Mouse (Mus musculus): ENCODE results near the gene Rin2. TPM values are rescaled to one million over a fixed set of nuclear protein-coding genes. Genes with fewer than 3 reads are reported as not detected.

Rin2 gene
- polyA plus RNA-seq, 1 experiment from 2014 or later: 21.4 TPM

- WGBS: 82% methylated on average over 2 of the region's 2 CpGs
- H3K4me2 ChIP-seq (ENCODE audit: low read depth, low read length): no peak overlapping the region
Observed at GRCm38 (mm10) chr2:145680141-145680540, 5.1 kb downstream of the Rin2 start.

GRCm38 (mm10) chr2:145680762-145681161, 5.7 kb downstream of the Rin2 start:
- H3K4me1 ChIP-seq (ENCODE audit: control insufficient read depth, insufficient read depth, low read length): peaks cover 21% of the 10 kb centered on the region
- 70% methylated on average over 9 of the region's 9 CpGs for WGBS
- H3K36me3 ChIP-seq (ENCODE audit: control insufficient read depth, insufficient read depth): no peaks in the 10 kb centered on the region
- no peak overlapping the region for H3K9ac ChIP-seq (ENCODE audit: low read length)
- no peaks in the 10 kb centered on the region for H3K27me3 ChIP-seq (ENCODE audit: control insufficient read depth, insufficient read depth, low read length)
- ATAC-seq (replicated peaks; ENCODE audit: extremely low read depth, insufficient read depth, low FRiP score): no peak
- no peak overlapping the region for H3K4me3 ChIP-seq (ENCODE audit: low read length)
- H3K9me3 ChIP-seq (replicated peaks; ENCODE audit: control insufficient read depth, low read length): no peaks in the 10 kb centered on the region
- H3K4me2 ChIP-seq (ENCODE audit: low read depth, low read length): no peak overlapping the region
- peak overlapping the region; percentile 10; the same call in 1 of the 2 replicates for H3K27ac ChIP-seq (ENCODE audit: low read length)

More at GRCm38 (mm10) chr2:145680141-145680540, 5.1 kb downstream of the Rin2 start:
- ATAC-seq (replicated peaks; ENCODE audit: extremely low read depth, insufficient read depth, low FRiP score): no peak
- Histone ChIP-seq H3K27ac (ENCODE audit: low read length) (no peak overlapping the region), H3K4me3 (ENCODE audit: low read length) (no peak overlapping the region), H3K9ac (ENCODE audit: low read length) (no peak overlapping the region), H3K27me3 (ENCODE audit: control insufficient read depth, insufficient read depth, low read length) (no peaks in the 10 kb centered on the region), H3K36me3 (ENCODE audit: control insufficient read depth, insufficient read depth) (no peaks in the 10 kb centered on the region), H3K9me3 (replicated peaks; ENCODE audit: control insufficient read depth, low read length) (no peaks in the 10 kb centered on the region), H3K4me1 (ENCODE audit: control insufficient read depth, insufficient read depth, low read length) (peaks cover 21% of the 10 kb centered on the region)

GRCm38 (mm10) chr2:145681626-145682025, 6.6 kb downstream of the Rin2 start:
- no peak overlapping the region for H3K27ac ChIP-seq (ENCODE audit: low read length)

GRCm38 (mm10) chr2:145682924-145683323, 7.9 kb downstream of the Rin2 start:
- H3K36me3 ChIP-seq (ENCODE audit: control insufficient read depth, insufficient read depth): no peaks in the 10 kb centered on the region
- no peak for ATAC-seq (replicated peaks; ENCODE audit: extremely low read depth, insufficient read depth, low FRiP score)
- 33% methylated on average over 3 of the region's 3 CpGs for WGBS

More at GRCm38 (mm10) chr2:145681626-145682025, 6.6 kb downstream of the Rin2 start:
- no peak overlapping the region for H3K9ac ChIP-seq (ENCODE audit: low read length)
- H3K4me2 ChIP-seq (ENCODE audit: low read depth, low read length): no peak overlapping the region
- H3K27me3 ChIP-seq (ENCODE audit: control insufficient read depth, insufficient read depth, low read length): no peaks in the 10 kb centered on the region
- H3K4me3 ChIP-seq (ENCODE audit: low read length): no peak overlapping the region
- 75% methylated on average over 4 of the region's 4 CpGs for WGBS
- H3K9me3 ChIP-seq (replicated peaks; ENCODE audit: control insufficient read depth, low read length): no peaks in the 10 kb centered on the region
- peaks cover 14% of the 10 kb centered on the region for H3K4me1 ChIP-seq (ENCODE audit: control insufficient read depth, insufficient read depth, low read length)
- H3K36me3 ChIP-seq (ENCODE audit: control insufficient read depth, insufficient read depth): no peaks in the 10 kb centered on the region
- ATAC-seq (replicated peaks; ENCODE audit: extremely low read depth, insufficient read depth, low FRiP score): no peak

GRCm38 (mm10) chr2:145683536-145683935, 8.5 kb downstream of the Rin2 start:
- Histone ChIP-seq H3K9me3 (replicated peaks; ENCODE audit: control insufficient read depth, low read length) (no peaks in the 10 kb centered on the region), H3K9ac (ENCODE audit: low read length) (no peak overlapping the region), H3K27me3 (ENCODE audit: control insufficient read depth, insufficient read depth, low read length) (no peaks in the 10 kb centered on the region), H3K36me3 (ENCODE audit: control insufficient read depth, insufficient read depth) (no peaks in the 10 kb centered on the region), H3K4me1 (ENCODE audit: control insufficient read depth, insufficient read depth, low read length) (peaks cover 12% of the 10 kb centered on the region), H3K27ac (ENCODE audit: low read length) (peak overlapping the region; percentile 14; the same call in 1 of the 2 replicates), H3K4me2 (ENCODE audit: low read depth, low read length) (no peak overlapping the region), H3K4me3 (ENCODE audit: low read length) (no peak overlapping the region)
- peak; percentile 25; the same call in 1 of the 2 replicates for ATAC-seq (replicated peaks; ENCODE audit: extremely low read depth, insufficient read depth, low FRiP score)
- WGBS: 46% methylated on average over 3 of the region's 3 CpGs

More at GRCm38 (mm10) chr2:145682924-145683323, 7.9 kb downstream of the Rin2 start:
- Histone ChIP-seq H3K9me3 (replicated peaks; ENCODE audit: control insufficient read depth, low read length) (no peaks in the 10 kb centered on the region), H3K27ac (ENCODE audit: low read length) (no peak overlapping the region), H3K4me3 (ENCODE audit: low read length) (no peak overlapping the region), H3K27me3 (ENCODE audit: control insufficient read depth, insufficient read depth, low read length) (no peaks in the 10 kb centered on the region), H3K4me1 (ENCODE audit: control insufficient read depth, insufficient read depth, low read length) (peaks cover 12% of the 10 kb centered on the region), H3K4me2 (ENCODE audit: low read depth, low read length) (no peak overlapping the region), H3K9ac (ENCODE audit: low read length) (no peak overlapping the region)

- H3K27ac ChIP-seq (ENCODE audit: low read length): peak overlapping the region; percentile 14; the same call in 1 of the 2 replicates
- no peaks in the 10 kb centered on the region for H3K27me3 ChIP-seq (ENCODE audit: control insufficient read depth, insufficient read depth, low read length)
- ATAC-seq (replicated peaks; ENCODE audit: extremely low read depth, insufficient read depth, low FRiP score): no peak
- H3K4me1 ChIP-seq (ENCODE audit: control insufficient read depth, insufficient read depth, low read length): peaks cover 12% of the 10 kb centered on the region
- no peak overlapping the region for H3K4me2 ChIP-seq (ENCODE audit: low read depth, low read length)
- no peaks in the 10 kb centered on the region for H3K36me3 ChIP-seq (ENCODE audit: control insufficient read depth, insufficient read depth)
- no peak overlapping the region for H3K4me3 ChIP-seq (ENCODE audit: low read length)
- H3K9ac ChIP-seq (ENCODE audit: low read length): no peak overlapping the region
- WGBS: 76% methylated on average over 1 of the region's 1 CpGs
- no peaks in the 10 kb centered on the region for H3K9me3 ChIP-seq (replicated peaks; ENCODE audit: control insufficient read depth, low read length)
Observed at GRCm38 (mm10) chr2:145684151-145684550, 9.1 kb downstream of the Rin2 start.

GRCm38 (mm10) chr2:145684891-145685290, 9.9 kb downstream of the Rin2 start:
- no peaks in the 10 kb centered on the region for H3K36me3 ChIP-seq (ENCODE audit: control insufficient read depth, insufficient read depth)
- H3K4me3 ChIP-seq (ENCODE audit: low read length): no peak overlapping the region
- no peak overlapping the region for H3K9ac ChIP-seq (ENCODE audit: low read length)
- no peak overlapping the region for H3K4me2 ChIP-seq (ENCODE audit: low read depth, low read length)
- no peaks in the 10 kb centered on the region for H3K27me3 ChIP-seq (ENCODE audit: control insufficient read depth, insufficient read depth, low read length)
- peaks cover 12% of the 10 kb centered on the region for H3K4me1 ChIP-seq (ENCODE audit: control insufficient read depth, insufficient read depth, low read length)
- no peaks in the 10 kb centered on the region for H3K9me3 ChIP-seq (replicated peaks; ENCODE audit: control insufficient read depth, low read length)
- ATAC-seq (replicated peaks; ENCODE audit: extremely low read depth, insufficient read depth, low FRiP score): no peak
- 79% methylated on average over 8 of the region's 8 CpGs for WGBS
- no peak overlapping the region for H3K27ac ChIP-seq (ENCODE audit: low read length)

- Histone ChIP-seq H3K4me3 (ENCODE audit: low read length) (no peak overlapping the region), H3K9ac (ENCODE audit: low read length) (no peak overlapping the region), H3K9me3 (replicated peaks; ENCODE audit: control insufficient read depth, low read length) (no peaks in the 10 kb centered on the region), H3K27ac (ENCODE audit: low read length) (no peak overlapping the region), H3K4me1 (ENCODE audit: control insufficient read depth, insufficient read depth, low read length) (peaks cover 12% of the 10 kb centered on the region), H3K4me2 (ENCODE audit: low read depth, low read length) (no peak overlapping the region), H3K27me3 (ENCODE audit: control insufficient read depth, insufficient read depth, low read length) (no peaks in the 10 kb centered on the region), H3K36me3 (ENCODE audit: control insufficient read depth, insufficient read depth) (no peaks in the 10 kb centered on the region)
- ATAC-seq (replicated peaks; ENCODE audit: extremely low read depth, insufficient read depth, low FRiP score): no peak
- 77% methylated on average over 4 of the region's 4 CpGs for WGBS
Observed at GRCm38 (mm10) chr2:145686017-145686416, 11.0 kb downstream of the Rin2 start.

- Histone ChIP-seq H3K4me3 (ENCODE audit: low read length) (no peak overlapping the region), H3K9me3 (replicated peaks; ENCODE audit: control insufficient read depth, low read length) (no peaks in the 10 kb centered on the region), H3K27me3 (ENCODE audit: control insufficient read depth, insufficient read depth, low read length) (no peaks in the 10 kb centered on the region), H3K27ac (ENCODE audit: low read length) (no peak overlapping the region), H3K36me3 (ENCODE audit: control insufficient read depth, insufficient read depth) (no peaks in the 10 kb centered on the region), H3K9ac (ENCODE audit: low read length) (no peak overlapping the region), H3K4me2 (ENCODE audit: low read depth, low read length) (no peak overlapping the region), H3K4me1 (ENCODE audit: control insufficient read depth, insufficient read depth, low read length) (0 out of 2 replicates have a peak, but pooled peaks cover 2% of the 10 kb centered on the region)
- 74% methylated on average over 10 of the region's 10 CpGs for WGBS
- ATAC-seq (replicated peaks; ENCODE audit: extremely low read depth, insufficient read depth, low FRiP score): no peak
Observed at GRCm38 (mm10) chr2:145691367-145692009, 16.5 kb downstream of the Rin2 start.
